Mouse (Mus musculus) cerebellum, postnatal 4 days (tissue): ENCODE measurements around the gene Thyn1.

ENCODE experiments used
- DNase-seq, 2 experiments: peaks; one replicate each; pipeline ENCODE4 v3.0.0; 2022; ENCODE audit warnings: low spot score in 2 of 2, mixed read lengths in 1 of 2

Thyn1 gene

DNA sequence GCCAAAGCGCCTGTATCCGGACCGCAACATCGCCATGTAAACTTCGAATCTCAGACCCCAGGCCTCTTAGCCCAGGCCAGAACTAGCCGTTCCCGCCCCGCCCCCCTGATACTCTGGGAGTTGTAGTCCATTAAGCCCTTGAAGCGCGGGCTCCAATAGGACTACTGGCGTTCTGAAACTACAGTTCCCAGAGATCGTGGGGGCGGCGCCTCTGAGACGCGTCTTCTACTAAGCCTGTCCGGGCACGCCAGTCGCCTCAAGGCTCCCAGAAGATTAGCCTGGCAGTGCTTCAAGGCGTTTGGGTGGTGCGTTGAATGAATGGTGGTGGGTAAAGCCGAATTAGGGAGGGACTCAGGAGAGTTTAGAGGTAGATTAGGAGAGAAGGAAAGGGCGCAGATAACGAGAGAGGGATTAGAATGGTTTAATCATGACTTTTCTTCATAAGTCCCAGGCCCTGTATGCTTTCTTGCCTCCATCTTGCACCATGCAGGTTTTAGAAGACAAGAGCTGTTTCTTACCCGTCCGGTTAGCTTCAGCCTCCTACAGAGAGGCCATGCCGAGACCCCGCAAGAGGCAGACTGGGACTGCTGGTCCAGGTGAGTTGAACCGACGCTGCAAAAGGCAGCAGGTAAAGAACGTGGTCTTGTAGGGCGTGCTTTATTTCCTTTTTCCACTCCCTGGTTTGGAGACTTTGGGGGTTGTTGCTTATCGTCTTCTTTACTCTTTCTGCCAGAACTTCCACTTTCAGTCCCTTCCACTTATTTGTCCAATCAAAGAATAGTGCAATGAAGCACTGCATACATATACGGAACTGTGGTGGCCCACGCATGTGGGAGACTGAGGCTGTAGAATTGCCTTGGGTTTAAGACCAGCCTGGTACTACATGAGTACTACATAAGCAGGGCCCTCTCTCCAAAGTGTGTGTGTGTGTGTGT lies at the start of gene Thyn1, which contains the start of gene Acad8:
Gene Thyn1, plus strand, starts transcription at position 250 of the 935 bp plus-strand sequence.
Gene Acad8, minus strand, starts transcription at position 106 of the 935 bp plus-strand sequence.
- peak; percentile 89 to 94 for DNase-seq

DNA sequence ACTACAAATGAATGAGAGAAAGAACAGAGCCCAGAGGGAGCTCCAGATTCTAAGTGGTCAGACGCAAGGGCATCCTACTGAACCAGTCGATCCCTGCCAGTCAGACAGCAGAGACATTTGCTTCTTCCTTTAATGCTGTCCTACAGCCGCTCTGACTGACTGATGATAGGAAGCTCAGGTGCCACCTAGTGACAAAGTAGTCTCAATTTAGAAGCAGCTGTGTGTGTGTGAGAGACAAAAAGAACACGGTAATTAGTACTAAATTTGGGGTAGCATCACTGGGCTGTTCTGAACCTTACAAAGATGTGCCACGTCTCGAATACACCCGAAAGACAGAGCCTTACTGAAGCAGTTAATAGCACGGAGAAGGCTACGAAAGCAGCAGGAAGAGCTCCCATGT lies 21.8 kb upstream of the Thyn1 start:
- DNase-seq = no peak

DNA sequence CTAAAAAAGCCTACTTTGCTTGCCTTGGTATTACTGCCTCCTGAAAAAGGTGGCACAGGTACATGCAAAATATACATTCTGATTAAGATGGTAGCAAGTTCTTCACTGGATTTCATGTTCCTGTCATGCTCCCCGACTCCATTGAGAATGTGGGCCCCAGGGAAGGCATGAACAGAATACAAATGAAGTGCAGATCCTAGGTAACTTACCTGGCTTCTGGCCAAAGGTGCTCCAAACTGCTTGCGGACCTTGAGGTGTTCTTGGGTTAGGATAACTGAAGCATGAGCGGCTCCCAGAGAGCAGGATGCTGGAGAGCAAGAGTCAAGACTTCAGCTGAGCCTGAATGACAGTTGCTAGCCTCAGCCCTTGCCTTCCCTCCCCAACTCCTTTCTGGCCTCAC lies 20.7 kb upstream of the Thyn1 start:
- no peak for DNase-seq

DNA sequence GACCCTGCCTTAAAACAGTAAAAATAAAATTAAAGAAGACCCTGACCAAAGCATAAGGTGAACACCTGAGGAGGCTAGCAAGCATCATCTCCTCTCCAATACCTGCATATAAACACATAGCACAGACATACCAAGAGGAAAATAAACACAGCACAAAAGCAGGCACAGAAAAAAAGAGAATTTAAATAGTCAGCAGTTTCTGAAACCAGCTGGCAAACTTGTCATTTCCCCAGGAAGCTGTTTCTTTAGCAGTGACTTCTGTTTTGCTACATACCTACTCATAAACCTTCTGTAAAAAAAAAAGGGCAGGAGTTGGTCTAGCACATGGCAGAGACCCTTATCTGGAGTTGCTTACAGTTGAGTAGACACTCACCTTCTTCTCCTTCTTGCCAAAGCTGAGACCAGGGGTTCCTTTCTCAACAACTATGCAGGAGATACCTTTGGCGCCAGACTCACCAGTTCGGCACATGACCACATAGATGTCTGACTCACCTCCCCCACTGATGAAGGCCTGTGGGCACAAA lies 14.4 kb upstream of the Thyn1 start:
- no peak for DNase-seq

DNA sequence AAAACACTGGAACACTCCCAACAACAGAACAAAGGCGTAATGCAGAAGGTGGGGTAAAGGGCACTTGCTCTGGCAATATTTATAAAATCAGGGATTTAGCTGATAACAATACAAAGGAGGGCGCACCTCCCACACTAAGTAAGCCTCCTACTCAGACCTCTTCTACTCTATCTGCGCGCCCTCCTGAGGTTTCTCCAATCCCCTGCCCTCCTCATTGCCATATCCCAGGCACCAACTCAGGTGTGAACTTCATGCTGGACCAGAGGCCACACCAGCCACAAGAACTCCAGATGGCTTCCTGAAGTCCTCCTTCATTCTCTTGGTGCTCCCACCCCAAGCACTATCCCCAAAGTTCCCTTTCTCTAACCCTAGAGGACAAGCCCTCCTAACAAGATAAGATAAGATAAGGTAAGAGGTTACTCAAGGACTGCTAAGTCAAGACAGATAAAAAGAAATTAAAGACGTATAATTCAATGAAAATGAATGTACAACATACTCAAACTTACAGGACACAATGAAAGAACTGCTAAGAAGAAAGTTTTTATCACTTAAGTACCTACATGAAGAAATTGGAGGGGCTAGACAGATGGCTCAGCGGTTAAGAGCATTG lies 13.7 kb upstream of the Thyn1 start:
- DNase-seq = no peak

DNA sequence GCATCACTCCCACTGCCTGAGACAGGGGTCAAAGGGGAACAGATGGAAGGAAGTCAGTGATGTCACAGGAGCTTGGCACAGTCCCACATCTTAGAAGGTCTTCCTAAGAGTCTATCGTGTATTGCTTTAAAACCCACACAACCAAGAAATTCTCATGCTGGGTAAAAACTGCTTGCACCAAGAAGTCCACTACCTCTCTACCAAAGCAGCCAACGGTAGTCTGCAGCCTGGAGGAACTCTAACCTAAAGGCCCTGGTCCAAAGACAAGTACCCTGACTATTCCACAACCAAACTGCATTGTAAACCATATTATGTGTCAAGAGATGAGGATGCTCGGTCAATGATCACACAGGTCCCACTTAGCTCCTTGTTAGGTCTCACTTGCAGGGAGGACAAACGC lies 9.3 kb upstream of the Thyn1 start:
- DNase-seq = no peak

DNA sequence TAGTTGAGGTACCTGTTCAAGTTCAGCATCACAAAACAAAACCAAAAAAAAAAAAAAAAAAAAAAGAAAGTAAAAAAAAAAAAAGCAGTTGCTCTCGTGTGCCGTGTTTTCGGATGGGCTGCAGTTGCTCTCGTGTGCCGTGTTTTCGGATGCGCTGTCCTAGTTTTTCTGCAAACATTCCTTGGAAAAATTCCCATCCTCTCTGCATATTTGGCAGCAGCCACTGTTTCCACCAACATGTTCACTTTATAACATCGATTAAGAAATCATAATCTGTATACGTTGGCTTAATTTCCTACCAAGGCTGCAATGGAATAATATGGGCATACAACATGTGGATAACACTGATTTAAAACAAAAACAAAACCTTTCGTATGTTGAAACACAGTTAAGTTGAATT lies 6.4 kb upstream of the Thyn1 start:
- DNase-seq = no peak

DNA sequence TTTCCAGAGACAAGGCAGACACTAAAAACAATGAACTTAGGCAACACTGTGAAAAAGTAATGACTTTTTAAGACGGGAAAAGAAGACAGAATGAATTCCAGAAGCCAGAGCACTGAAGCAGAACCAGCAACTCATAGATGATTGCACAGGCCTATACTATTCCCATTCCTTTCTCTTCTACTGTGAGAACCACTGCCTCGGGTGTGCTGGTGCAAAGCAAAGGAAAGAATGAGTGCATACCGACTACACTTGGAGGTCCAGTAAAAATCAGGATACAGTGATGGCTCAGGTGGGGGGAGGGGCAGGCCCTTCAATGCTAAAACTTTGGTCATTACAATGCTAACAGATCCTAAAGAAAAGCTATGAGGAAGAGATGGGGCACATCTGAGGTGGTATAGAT lies 5.6 kb upstream of the Thyn1 start:
- no peak for DNase-seq

DNA sequence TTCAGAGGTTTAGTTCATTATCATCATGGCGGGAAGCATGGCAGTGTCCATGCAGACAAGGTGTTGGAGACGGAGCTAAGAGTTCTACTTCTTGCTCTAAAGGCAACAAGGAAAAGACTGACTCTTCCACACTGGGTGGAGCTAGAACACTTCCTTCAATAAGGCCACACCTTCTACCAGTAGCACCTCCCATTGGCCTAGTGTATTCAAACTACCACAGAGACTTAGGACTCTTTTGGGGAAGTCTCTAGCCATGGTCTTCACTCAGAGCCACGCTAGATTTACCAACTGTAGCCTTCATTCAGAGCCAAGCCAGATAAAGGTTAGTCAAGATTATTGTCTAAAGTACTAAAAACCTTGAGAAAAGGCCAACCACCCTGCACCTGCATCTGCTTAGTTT lies 2.4 kb upstream of the Thyn1 start:
- DNase-seq = no peak

DNA sequence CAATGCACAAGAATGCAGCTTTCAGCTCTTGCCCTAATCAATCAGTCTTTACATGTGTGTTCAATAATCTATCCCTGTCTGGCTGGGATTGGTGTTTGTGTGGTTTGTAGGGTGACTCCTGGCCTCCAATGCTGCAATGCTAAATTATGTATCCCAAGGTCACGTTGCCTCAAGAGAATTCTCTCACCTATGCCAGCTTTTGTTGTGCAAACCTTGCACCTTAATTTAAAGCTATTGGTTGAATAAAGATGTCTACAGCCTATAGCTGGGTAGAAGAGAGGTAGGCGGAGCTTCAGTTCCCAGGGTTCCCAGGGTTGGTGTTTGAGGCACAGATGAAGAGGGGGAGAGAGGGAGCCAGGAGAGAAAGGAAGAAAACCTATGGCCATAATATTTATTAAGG lies 2.0 kb upstream of the Thyn1 start:
- no peak for DNase-seq

DNA sequence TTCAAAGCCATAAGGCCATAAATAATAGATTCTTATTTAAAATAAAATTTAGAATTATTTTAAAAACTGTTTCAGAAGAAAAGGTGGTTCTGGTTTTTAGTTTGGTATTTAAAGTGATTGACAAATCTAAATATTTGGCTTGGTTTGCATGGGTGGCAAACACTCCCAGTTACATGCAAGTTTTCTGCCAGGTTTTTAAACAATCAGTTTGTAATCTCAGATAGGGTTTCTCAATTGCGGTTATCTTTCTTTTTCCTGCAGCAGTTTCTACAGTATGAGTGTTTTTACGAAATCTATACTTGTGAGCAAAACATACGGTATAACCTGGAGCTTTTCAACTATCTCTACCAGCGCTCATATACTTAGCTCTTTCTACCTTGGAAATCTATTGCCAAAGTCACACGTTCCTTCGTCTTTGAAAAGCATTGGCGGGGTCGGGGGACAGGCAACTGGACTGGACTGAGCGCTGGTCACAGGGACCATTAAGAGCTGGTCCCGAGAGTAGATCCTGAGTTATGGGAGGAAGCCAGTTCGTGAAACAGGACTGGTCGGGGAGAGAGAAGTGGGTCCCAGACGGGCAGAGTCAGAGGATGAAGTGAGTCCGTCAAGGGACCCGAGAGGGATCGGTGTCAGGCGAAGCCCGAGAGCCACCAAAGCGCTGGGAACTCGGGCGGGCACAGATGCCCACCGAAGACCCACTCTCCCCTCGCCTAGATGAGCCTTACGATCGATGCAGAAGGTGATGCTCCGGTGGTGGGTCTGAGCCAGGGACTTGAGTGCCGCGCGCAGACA lies 645 bp upstream of the Thyn1 start:
- no peak for DNase-seq

DNA sequence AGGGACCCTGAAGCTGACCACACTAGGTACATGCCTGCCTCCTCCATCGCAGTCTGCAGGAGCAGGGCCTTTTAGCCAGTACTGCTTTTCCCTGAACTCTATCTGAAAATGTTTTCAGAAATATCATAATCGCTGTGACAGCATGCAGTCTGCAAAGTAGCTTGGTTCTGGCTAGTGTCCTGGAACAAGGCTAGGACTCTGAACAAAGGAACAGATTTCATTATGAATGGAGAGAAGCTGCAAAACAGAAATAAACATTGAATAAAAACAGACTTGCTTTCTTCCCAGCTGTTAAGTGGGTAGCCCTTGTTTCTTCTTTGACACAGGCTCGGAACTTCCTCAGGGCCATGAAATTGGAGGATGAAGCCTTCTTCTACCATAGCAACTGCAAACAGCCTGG lies 5.7 kb downstream of the Thyn1 start:
- no peak for DNase-seq

DNA sequence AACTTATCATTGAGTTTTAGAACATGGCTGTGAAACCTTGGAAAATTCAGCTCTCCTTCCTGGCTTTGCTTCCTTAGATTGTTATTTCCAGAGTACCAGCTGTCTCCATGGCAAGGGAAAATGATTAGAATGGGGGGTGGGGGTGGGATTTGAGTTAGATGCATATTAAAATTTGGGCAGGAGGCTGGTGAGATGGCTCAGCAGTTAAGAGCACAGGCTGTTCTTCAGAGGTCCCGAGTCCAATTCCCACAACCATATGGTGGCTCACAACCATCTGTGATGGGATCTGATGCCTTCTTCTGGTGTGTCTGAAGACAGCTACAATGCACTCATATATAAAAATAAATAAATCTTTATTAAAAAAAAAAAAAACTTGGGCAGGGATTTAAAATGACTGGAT lies 6.4 kb downstream of the Thyn1 start:
- DNase-seq = no peak

DNA sequence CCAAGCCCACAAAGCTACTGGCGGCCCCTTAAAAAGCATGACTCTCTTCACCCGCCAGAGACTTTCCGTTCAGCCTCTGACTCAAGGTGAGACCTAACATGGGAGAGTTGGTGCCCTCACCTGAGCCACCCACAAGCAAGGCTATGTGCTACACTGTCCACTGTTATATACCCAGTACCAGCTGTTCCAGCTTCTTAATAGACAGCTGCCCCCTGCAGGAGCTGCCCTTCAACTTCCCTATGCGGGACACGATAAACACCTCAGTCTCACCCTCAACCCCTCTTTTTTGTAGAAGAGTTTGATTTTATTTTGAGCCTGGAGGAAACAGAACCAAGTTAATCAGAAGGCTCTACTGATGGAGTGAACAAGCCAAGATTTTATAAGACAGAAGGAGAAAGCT lies 7.4 kb downstream of the Thyn1 start:
- DNase-seq = no peak

DNA sequence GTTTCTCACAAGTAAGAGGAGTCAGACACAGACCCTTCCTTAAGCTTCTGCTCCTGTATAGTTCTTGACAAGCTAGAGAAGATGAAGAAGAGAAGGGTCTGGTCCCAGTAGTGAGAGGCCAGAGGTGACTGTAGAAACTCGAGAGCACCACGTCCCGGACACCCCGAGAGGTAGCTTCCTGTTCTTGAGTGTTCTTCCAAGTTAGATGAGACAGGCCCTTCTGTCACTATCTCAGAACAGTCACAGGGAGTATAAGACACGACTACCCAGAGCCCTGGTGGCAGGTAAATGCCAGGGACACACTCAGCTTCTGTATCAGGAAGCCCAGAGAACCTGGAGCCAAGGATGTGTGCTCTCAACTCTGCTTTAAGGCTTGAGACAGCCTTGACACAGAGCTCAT lies 9.7 kb downstream of the Thyn1 start:
- DNase-seq = no peak

DNA sequence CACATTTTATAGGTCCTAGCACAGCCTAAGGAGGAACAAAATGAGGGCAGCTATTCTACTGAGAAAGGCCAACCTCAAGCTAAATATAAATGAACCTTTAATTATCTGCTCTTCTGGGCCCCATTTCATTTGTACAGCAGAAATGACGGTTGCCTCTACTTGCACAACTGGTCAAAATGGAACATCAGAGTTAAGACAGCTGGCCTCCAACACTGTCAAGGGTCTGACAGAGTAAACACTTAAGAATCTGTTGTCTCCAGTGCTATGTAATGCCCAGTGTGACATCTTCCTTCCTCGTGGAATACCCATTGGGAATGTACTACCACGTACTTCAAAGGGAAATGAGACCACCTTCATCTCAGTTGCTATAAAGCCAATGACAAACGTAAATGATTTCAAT lies 12.1 kb downstream of the Thyn1 start:
- no peak for DNase-seq

DNA sequence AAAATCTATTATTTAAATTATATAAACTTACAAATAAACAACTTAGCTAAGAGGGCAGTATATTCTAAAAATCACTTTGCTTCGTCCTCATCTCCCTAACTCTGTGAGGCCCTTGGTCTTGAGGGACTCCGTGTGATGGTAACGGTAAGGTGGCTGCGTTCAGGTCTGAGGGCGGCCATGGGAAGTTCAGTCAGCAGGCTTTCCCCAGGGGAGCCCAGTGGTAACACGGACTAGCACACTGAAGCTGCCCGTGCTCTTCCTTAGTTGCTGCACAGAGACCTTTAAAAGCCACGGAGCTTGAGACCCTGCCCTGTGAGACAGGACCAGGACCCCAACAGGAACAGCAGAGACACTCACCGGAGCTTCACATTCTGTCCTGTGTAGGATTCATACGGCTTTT lies 19.5 kb downstream of the Thyn1 start:
- DNase-seq = no peak

DNA sequence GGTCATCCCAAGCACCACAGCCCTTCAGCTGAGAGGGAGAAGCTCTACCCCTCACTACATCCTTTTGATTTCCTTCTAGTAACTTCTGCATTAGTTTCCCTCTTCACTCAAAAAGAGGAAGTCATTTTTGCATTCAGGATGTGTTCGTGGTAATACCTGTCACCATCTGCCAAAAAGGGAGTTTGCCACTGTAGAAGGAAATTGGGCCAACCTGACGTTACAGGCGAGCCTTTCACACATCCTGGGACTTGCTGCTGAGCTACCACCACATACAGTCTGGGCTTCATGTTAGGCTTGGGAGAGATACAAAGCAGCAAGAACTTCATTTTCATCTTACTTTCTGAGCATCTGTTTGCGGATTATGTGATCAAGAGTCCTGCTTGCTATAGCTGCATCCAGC lies 24.2 kb downstream of the Thyn1 start:
- DNase-seq = no peak

DNA sequence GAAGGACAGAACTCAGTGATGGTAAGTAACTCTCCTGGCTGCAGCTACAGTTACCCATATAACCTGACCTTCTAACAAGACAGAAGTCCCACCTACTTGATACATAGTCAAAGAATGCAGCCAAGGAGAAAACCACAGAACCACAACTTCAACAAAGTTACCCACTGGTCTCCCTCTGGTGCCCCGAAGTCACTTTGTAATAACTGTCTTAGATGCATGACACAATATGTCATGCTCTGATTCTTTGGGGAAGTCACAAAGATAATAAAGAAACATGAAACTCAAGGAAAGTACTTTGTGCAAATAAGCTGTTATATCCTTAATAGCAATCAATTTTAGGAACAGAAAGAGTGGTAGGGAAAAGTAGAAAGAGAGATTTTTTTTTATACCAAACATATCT lies 27.2 kb downstream of the Thyn1 start:
- no peak for DNase-seq

DNA sequence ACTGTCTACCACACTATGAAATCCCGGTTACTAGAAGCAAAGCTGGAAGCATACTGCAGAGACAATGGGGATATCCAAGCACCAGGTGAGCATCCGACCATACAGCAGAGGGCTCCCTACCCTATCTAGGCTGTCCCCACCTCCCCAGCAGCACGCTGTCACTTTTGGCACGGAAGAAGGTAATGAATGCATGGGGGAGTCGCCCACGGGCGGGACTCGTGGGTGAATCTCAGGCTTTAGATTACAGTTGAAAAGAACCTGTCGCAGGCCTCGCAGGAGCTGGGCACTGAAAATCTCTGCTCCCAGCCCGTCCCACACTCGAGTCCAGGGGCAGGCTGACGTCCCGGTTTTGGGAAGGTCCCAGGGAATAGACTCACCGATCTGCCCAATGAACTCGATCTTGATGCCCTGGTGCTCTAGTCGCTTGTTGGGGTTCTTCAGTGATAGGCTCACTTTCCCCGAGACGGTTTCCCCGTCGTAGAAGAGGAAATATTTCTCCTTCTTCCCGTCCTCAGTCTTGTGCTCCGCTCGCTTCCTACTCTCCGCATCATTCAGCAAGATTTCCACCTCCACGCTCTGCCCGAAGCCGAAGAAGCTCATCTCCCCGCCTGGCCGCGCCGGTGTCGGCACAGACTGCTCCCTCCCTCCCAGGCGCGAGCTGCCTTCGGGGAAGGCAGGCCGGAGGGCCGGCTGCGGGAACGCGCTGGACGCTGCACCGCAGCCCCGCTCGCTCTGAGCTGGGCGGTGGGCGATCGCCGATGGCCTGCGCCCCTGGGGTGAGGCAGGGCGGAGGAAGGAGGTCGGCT lies 29.7 kb downstream of the Thyn1 start:
- peak in 1 of 2 experiments; percentile 24 for DNase-seq
